Mouse (Mus musculus) liver, embryonic 12.5 days (tissue): ENCODE results near the gene Fam49a. TPM values are rescaled to one million over a fixed set of nuclear protein-coding genes. Genes with fewer than 3 reads are reported as not detected.

Source experiments
- ATAC-seq: fragments of 200-750 bp; cut with Nextera tagmentation; 2 replicates; pipeline ENCODE4 v1.8.0; 2017; ENCODE audit warnings: moderate number of reproducible peaks, mild to moderate bottlenecking, moderate library complexity
- H3K27ac ChIP-seq: fragments of 300-500 bp; sonication (generic); 2 replicates; pipeline ENCODE4 v1.5.1; 2016; ENCODE audit warnings: mild to moderate bottlenecking
- H3K27me3 ChIP-seq: fragments of 300-500 bp; sonication (generic); replicated peaks from 2 replicates; pipeline ENCODE4 v1.6.1; 2016; ENCODE audit warnings: mild to moderate bottlenecking, moderate library complexity
- H3K36me3 ChIP-seq: fragments of 300-500 bp; sonication (generic); 2 replicates; pipeline ENCODE4 v1.6.1; 2016; ENCODE audit warnings: mild to moderate bottlenecking, moderate library complexity
- H3K4me1 ChIP-seq: fragments of 300-500 bp; sonication (generic); 2 replicates; pipeline ENCODE4 v1.6.1; 2016
- H3K4me2 ChIP-seq: fragments of 300-500 bp; sonication (generic); 2 replicates; pipeline ENCODE4 v1.6.1; 2016; ENCODE audit warnings: mild to moderate bottlenecking, moderate library complexity
- H3K4me3 ChIP-seq: fragments of 300-500 bp; sonication (generic); 2 replicates; pipeline ENCODE4 v1.5.1; 2016; ENCODE audit warnings: mild to moderate bottlenecking, moderate library complexity
- H3K9ac ChIP-seq: fragments of 300-500 bp; sonication (generic); 2 replicates; pipeline ENCODE4 v1.6.1; 2016; ENCODE audit warnings: mild to moderate bottlenecking, moderate library complexity
- H3K9me3 ChIP-seq: fragments of 300-500 bp; sonication (generic); replicated peaks from 2 replicates; pipeline ENCODE4 v1.6.1; 2016; ENCODE audit warnings: mild to moderate bottlenecking, moderate library complexity
- WGBS: fragments of 180-500 bp; shearing (Covaris S2); methylation state at CpG from one replicate; pipeline ENCODE4 v1.1.7; 2016; ENCODE audit not compliant: insufficient replicate concordance; 5-methylcytosine and 5-hydroxymethylcytosine counted together
- polyA plus RNA-seq: library from polyadenylated mRNA; unstranded; fragments of >200 nt; fragmentation: Nextera tagmentation; extraction: Ambion mirVana; gene quantifications from 2 replicates; pipeline ENCODE4 v1.2.1, GENCODE M21; 2016

Gene Fam49a
- polyA plus RNA-seq, 1 experiment from 2014 or later = 4.1 TPM

DNA sequence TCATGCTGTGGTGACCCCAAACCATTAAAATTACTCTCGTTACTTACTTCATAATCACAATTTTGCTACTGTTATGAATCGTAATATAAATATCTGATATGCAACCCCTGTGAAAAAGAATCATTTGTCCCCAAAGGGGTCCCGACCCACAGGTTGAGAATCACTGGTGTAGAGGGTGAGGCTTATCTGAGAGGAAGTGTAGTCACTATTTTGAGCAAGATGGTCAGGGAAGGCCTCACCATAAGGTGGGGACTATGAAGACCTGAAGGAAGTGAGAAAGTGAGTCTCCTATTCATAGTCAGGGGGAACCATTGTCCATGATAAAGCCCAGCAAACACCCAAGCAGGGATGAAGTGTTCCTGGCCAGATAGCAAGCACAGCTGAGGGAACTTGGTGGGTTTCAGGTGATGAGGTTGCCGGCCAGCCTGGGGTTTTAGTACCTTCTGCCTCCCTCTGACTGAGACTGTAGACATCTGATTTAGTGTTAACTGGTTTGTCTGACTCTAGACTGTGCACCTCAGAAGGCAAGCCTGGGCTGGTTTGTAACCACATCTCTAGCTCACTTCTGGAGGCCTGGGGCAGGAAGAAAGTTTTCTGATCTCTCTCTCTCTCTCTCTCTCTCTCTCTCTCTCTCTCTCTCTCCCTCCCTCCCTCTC, 13.3 kb downstream of the Fam49a start:
- no peaks in the 10 kb centered on the region for H3K27me3 ChIP-seq
- H3K4me3 ChIP-seq = no peak overlapping the region
- H3K9ac ChIP-seq = no peak overlapping the region
- H3K9me3 ChIP-seq = no peaks in the 10 kb centered on the region
- no peak for ATAC-seq
- no peak overlapping the region for H3K27ac ChIP-seq
- no peaks in the 10 kb centered on the region for H3K36me3 ChIP-seq
- WGBS = 40% methylated on average over 4 of the region's 4 CpGs
- H3K4me1 ChIP-seq = peaks cover 4% of the 10 kb centered on the region
- no peak overlapping the region for H3K4me2 ChIP-seq

- no peaks in the 10 kb centered on the region for H3K36me3 ChIP-seq
- 75% methylated on average over 4 of the region's 4 CpGs for WGBS
- H3K9me3 ChIP-seq = no peaks in the 10 kb centered on the region
- no peak overlapping the region for H3K9ac ChIP-seq
- H3K27me3 ChIP-seq = no peaks in the 10 kb centered on the region
- no peak for ATAC-seq
- H3K27ac ChIP-seq = no peak overlapping the region
- peaks cover under 1% of the 10 kb centered on the region; the same call in 1 of the 2 replicates for H3K4me1 ChIP-seq
- no peak overlapping the region for H3K4me2 ChIP-seq
- H3K4me3 ChIP-seq = no peak overlapping the region
Observed at GRCm38 (mm10) chr12:12277741-12278463, 16.0 kb downstream of the Fam49a start.

DNA sequence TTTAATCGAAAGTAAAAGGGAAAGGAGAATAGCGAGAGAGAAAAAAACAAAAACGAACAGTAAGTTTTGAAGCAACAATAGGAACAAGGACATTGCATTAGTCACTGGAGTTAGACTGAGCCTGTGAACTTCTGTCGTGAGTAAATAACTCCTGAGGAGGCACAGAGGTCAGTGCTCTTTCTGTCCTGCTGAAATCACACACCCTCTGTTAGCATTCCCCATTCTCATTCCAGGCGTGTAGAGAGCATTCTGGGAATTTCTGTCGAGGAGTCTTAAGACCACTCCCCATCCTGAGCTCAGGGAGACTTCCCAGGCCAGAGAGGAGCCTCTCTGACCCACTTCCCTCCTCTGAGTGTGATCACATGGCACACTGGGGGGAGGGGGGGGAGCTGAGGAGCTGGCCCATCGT, 16.5 kb downstream of the Fam49a start:
- H3K4me3 ChIP-seq = no peak overlapping the region
- H3K27ac ChIP-seq = no peak overlapping the region
- H3K27me3 ChIP-seq = no peaks in the 10 kb centered on the region
- no peaks in the 10 kb centered on the region for H3K36me3 ChIP-seq
- no peaks in the 10 kb centered on the region for H3K9me3 ChIP-seq
- ATAC-seq = no peak
- no peak overlapping the region for H3K9ac ChIP-seq
- H3K4me1 ChIP-seq = no peaks in the 10 kb centered on the region; the same call in 1 of the 2 replicates
- WGBS = 58% methylated on average over 7 of the region's 7 CpGs
- H3K4me2 ChIP-seq = no peak overlapping the region

GRCm38 (mm10) chr12:12283702-12284288, 21.9 kb downstream of the Fam49a start:
- Histone ChIP-seq H3K27ac (no peak overlapping the region), H3K4me1 (no peaks in the 10 kb centered on the region), H3K9me3 (no peaks in the 10 kb centered on the region), H3K9ac (no peak overlapping the region), H3K36me3 (no peaks in the 10 kb centered on the region), H3K4me2 (no peak overlapping the region), H3K4me3 (no peak overlapping the region), H3K27me3 (no peaks in the 10 kb centered on the region)
- no peak for ATAC-seq
- WGBS = 78% methylated on average over 10 of the region's 10 CpGs

DNA sequence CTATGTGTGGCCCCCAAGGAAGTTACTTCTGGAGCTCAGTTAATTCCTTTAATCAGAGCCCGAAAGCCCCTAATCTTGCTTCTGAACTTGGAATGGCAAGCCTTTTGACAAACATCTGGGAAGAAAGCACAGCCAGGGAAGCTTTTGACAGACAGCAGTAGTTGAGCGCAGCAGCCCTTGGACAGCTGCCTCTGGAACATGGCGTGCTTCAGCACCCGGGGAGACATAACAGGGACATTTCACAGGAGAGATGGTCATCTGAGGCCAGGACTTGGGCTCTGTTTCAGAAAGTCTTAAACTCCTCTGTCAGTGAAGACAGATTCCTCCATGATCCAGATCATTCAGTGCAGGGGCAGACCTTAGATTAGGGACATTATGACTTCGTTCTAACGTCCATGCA, 22.6 kb downstream of the Fam49a start:
- Histone ChIP-seq H3K4me2 (no peak overlapping the region), H3K9ac (no peak overlapping the region), H3K27ac (no peak overlapping the region), H3K4me1 (no peaks in the 10 kb centered on the region), H3K9me3 (no peaks in the 10 kb centered on the region), H3K27me3 (no peaks in the 10 kb centered on the region), H3K36me3 (no peaks in the 10 kb centered on the region), H3K4me3 (no peak overlapping the region)
- no peak for ATAC-seq
- WGBS = 74% methylated on average over 6 of the region's 6 CpGs

- Histone ChIP-seq H3K4me3 (no peak overlapping the region), H3K4me2 (peak overlapping the region; percentile 20; the same call in 1 of the 2 replicates), H3K9me3 (no peaks in the 10 kb centered on the region), H3K36me3 (no peaks in the 10 kb centered on the region), H3K27ac (no peak overlapping the region), H3K27me3 (no peaks in the 10 kb centered on the region), H3K9ac (no peak overlapping the region), H3K4me1 (no peaks in the 10 kb centered on the region)
- ATAC-seq = no peak
- 35% methylated on average over 9 of the region's 9 CpGs for WGBS
Observed at GRCm38 (mm10) chr12:12287131-12287786, 25.3 kb downstream of the Fam49a start.

- H3K4me3 ChIP-seq = no peak overlapping the region
- no peak overlapping the region for H3K27ac ChIP-seq
- H3K4me1 ChIP-seq = no peaks in the 10 kb centered on the region
- 0 out of 2 replicates have a peak overlapping the region, but pooled peaks have one; percentile 20 for H3K4me2 ChIP-seq
- H3K36me3 ChIP-seq = no peaks in the 10 kb centered on the region
- H3K9ac ChIP-seq = no peak overlapping the region
- 54% methylated on average over 6 of the region's 6 CpGs for WGBS
- no peaks in the 10 kb centered on the region for H3K9me3 ChIP-seq
- H3K27me3 ChIP-seq = no peaks in the 10 kb centered on the region
- ATAC-seq = no peak
Observed at GRCm38 (mm10) chr12:12287787-12288132, 25.8 kb downstream of the Fam49a start.

DNA sequence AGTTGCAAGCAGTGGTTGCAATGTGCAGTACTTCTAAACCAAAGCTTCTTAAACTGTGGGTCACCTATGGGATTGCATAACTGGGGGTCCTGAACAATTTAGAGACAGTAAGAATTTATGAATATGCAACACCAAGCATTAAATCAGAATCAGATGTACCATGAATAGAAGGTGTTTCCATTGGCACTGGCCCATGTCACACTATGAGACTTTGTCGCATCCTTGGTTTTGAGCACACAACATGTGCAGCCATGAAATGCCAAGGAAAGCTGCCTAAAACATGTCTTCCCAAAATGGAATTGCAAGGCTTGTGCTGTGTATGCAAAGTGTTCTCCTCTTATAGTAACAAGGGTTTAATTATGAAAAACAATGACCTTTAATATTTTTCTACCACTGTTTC, 26.6 kb downstream of the Fam49a start:
- H3K9me3 ChIP-seq = no peaks in the 10 kb centered on the region
- no peaks in the 10 kb centered on the region for H3K4me1 ChIP-seq
- ATAC-seq = no peak
- H3K9ac ChIP-seq = no peak overlapping the region
- H3K27me3 ChIP-seq = no peaks in the 10 kb centered on the region
- H3K4me2 ChIP-seq = no peak overlapping the region
- H3K27ac ChIP-seq = no peak overlapping the region
- whole genome bisulfite sequencing = 92% methylated on average over 1 of the region's 1 CpGs
- H3K4me3 ChIP-seq = no peak overlapping the region
- H3K36me3 ChIP-seq = no peaks in the 10 kb centered on the region

DNA sequence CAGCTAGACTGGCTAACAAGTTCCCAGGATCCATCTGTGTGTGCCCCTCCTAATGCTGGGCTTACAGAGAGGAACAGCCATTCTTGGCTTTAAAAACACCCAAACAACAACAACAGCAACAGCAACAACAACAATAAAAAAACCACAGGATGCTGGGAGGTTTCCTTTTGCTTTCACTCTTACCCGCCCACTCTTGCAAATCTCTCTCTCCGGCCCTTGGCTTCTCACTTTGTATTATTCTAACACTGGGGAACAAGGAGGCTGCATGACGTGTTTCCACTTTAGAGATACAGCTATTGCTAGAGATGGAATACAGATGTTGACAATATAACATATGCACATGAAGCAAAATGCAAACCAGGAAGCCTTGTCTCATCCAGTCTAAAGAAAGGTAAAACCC, 27.7 kb downstream of the Fam49a start:
- no peaks in the 10 kb centered on the region for H3K9me3 ChIP-seq
- H3K27me3 ChIP-seq = no peaks in the 10 kb centered on the region
- 67% methylated on average over 3 of the region's 3 CpGs for WGBS
- no peaks in the 10 kb centered on the region for H3K36me3 ChIP-seq
- no peak for ATAC-seq
- H3K4me3 ChIP-seq = no peak overlapping the region
- no peaks in the 10 kb centered on the region for H3K4me1 ChIP-seq
- no peak overlapping the region for H3K4me2 ChIP-seq
- no peak overlapping the region for H3K27ac ChIP-seq
- no peak overlapping the region for H3K9ac ChIP-seq

DNA sequence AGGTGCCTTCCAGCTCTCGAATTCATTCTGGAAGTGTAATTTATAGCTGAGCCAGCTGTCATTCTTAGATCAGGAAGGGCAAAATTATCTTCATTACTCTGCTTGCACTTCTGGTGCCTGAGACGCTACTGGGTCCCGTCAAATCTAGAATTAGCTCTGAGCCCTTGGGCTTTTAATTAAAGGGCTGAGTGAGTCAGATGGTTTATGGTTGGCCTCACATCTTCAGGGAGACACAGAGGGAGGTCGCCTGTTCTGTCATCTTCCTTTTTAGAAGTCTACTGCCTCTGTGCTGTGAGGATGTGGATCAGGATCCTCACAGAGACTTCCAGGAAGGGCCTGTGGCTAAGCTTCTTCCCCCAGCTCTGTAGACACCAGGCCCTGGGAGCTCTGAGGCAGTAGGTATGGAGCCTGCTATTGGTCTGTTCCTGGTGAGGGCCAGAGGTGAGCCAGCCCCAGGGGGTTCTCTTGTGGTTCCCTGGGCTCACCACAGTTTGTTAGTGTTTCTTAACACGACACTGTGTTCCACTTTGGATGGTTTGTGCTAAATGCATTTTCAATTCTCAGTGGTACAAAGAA, 30.2 kb downstream of the Fam49a start:
- no peak for ATAC-seq
- no peak overlapping the region for H3K4me3 ChIP-seq
- no peaks in the 10 kb centered on the region for H3K4me1 ChIP-seq
- no peaks in the 10 kb centered on the region for H3K27me3 ChIP-seq
- no peak overlapping the region for H3K4me2 ChIP-seq
- no peaks in the 10 kb centered on the region for H3K9me3 ChIP-seq
- H3K27ac ChIP-seq = no peak overlapping the region
- H3K9ac ChIP-seq = no peak overlapping the region
- WGBS = 27% methylated on average over 5 of the region's 5 CpGs
- no peaks in the 10 kb centered on the region for H3K36me3 ChIP-seq

DNA sequence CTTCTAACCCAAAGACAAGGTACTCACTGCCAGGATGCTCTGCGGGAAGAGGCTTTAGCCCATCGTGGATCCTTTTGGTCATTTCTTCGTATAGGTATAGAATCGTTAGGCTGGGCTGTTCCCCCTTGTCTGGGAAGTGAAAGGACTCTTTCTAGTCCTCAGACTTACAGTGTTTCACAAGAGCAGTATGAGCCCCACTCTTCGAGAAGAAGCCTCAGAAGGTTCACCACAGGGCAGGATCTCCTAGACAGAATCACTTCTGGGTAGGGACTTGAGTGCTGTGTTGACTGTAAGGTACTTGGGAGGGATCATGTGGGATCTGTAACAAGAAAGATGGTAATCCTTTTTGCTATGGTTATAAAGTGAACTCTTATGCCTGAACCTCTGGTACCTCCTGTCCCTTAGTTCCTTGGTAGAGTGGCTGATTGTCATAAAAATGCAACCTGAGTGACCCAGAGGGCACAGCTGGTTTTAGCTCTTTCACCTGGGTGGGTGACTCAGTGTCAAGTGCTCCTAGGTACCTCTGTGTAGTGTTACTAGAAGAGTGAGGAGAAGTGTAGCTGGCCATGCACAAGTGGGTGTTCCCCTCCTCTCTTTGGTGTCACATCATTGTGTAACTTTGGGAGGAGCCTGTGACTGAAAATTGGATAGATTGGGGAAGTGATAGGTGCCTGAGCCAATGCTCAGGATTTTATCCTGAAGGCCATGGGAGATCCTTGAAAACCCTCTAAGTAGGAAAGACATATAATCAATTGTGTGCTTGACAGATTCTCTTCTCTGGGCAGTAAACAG, 32.6 kb downstream of the Fam49a start:
- no peak overlapping the region for H3K4me2 ChIP-seq
- H3K27me3 ChIP-seq = no peaks in the 10 kb centered on the region
- no peak overlapping the region for H3K4me3 ChIP-seq
- no peaks in the 10 kb centered on the region for H3K9me3 ChIP-seq
- 66% methylated on average over 5 of the region's 5 CpGs for WGBS
- H3K9ac ChIP-seq = no peak overlapping the region
- no peaks in the 10 kb centered on the region for H3K36me3 ChIP-seq
- ATAC-seq = no peak
- H3K27ac ChIP-seq = no peak overlapping the region
- no peaks in the 10 kb centered on the region for H3K4me1 ChIP-seq
